Mouse (Mus musculus): ENCODE measurements around the gene Gm11555. TPM values are rescaled to one million over a fixed set of nuclear protein-coding genes. Genes with fewer than 3 reads are reported as not detected.
"Not testable (repeated sequence)": the region's sequence is repeated elsewhere in the genome, so short reads cannot be mapped to it uniquely, and the experiment has no call there.

The Gm11555 gene
- total RNA-seq (2021): not detected
- long read RNA-seq, experiment 1: 0 reads
- long read RNA-seq, experiment 2: 0 reads

GRCm38 (mm10) chr11:99650136-99650535 lies at the start of gene Gm11555:
Gm11555 (minus strand) TSS chr11:99650236.
- no peak for TF ChIP-seq CTCF (IDR thresholded peaks at IDR 0.05)
- Histone ChIP-seq H3K27ac (no peak within 1 kb of the TSS), H3K4me3 (no peak within 1 kb of the TSS)
- intact Hi-C loops (cut with DNase I): no loop called here
- DNase-seq (ENCODE audit: extremely low spot score in 1 of 2, low spot score in 2 of 2): no peak

- no peak for DNase-seq (ENCODE audit: extremely low spot score in 1 of 2, low spot score in 2 of 2)
- Histone ChIP-seq H3K27ac (no peak within 1 kb of the TSS), H3K4me3 (no peak within 1 kb of the TSS)
- intact Hi-C loops (cut with DNase I): no loop called here
- no peak for TF ChIP-seq CTCF (IDR thresholded peaks at IDR 0.05)
These were observed 40.4 kb upstream of the Gm11555 start, which contains the start of gene Gm14190 for GRCm38 (mm10) chr11:99690463-99690862. Gm14190 (minus strand) TSS chr11:99690740.

- DNase-seq (ENCODE audit: extremely low spot score in 1 of 2, low spot score in 2 of 2); H3K27ac ChIP-seq; intact Hi-C loops (cut with DNase I): not testable (repeated sequence)
These were observed 35.2 kb upstream of the Gm11555 start for GRCm38 (mm10) chr11:99685235-99685634.

DNA sequence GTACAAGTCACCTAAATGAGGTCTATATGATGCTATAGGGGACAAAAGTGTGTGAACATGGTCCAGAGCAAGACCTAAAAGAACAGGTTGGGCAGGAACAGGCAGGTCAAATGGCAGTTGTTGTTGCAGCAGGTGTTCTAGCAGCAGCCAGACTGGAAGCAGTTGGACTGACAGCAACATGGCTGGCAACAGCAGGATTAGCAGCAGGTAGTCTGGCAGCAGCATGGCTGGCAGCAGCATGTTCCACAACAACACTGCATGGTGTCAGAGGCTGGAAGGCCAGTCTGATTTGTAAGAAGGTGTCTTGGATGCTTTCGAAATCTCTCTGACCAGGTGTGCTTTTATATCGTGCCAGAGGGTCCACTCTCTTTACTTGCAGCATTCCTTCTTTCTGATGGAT lies 33.4 kb upstream of the Gm11555 start:
- H3K4me3 ChIP-seq: no peak overlapping the region
- no peak overlapping the region for H3K27ac ChIP-seq
- DNase-seq (ENCODE audit: extremely low spot score in 1 of 2, low spot score in 2 of 2): no peak
- TF ChIP-seq CTCF (IDR thresholded peaks at IDR 0.05): no peak
- intact Hi-C loops (cut with DNase I): no loop called here

More at GRCm38 (mm10) chr11:99685235-99685634, 35.2 kb upstream of the Gm11555 start:
- not testable (repeated sequence) for H3K4me3 ChIP-seq

DNA sequence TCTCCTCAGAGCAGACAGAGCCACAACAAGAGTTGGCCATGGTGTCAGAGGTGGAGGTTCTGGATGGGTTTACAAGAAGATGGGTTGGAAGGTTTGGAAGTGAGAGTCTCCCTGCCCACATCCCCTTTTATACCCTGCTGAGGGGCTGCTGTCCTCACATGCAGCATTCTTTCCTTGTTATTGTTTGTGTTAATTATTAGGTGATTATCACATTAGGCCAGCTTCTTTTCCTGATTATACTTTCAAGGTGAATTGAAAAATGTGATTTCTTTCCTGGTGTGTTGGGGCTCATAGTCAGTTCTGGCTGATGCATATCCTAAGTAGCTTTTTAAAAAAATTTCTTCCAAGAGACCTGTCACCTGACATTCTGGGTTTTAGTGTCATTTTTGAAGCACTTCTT lies 15.8 kb upstream of the Gm11555 start, which contains the start of gene Krtap4-6:
Gene Krtap4-6 (minus strand): TSS at position 101 of the 400 bp plus-strand sequence.
- no peak within 1 kb of the TSS for H3K4me3 ChIP-seq
- no peak within 1 kb of the TSS for H3K27ac ChIP-seq
- intact Hi-C loops (cut with DNase I): no loop called here
- no peak for DNase-seq (ENCODE audit: extremely low spot score in 1 of 2, low spot score in 2 of 2)
- no peak for TF ChIP-seq CTCF (IDR thresholded peaks at IDR 0.05)

GRCm38 (mm10) chr11:99662802-99663201 lies 12.8 kb upstream of the Gm11555 start:
- no peak for DNase-seq (ENCODE audit: extremely low spot score in 1 of 2, low spot score in 2 of 2)
- no peak overlapping the region for H3K27ac ChIP-seq
- intact Hi-C loops (cut with DNase I): no loop called here
- no peak overlapping the region for H3K4me3 ChIP-seq
- no peak for TF ChIP-seq CTCF (IDR thresholded peaks at IDR 0.05)

GRCm38 (mm10) chr11:99659256-99659655 lies 9.2 kb upstream of the Gm11555 start:
- intact Hi-C loops (cut with DNase I): no loop called here
- TF ChIP-seq CTCF (IDR thresholded peaks at IDR 0.05): no peak
- no peak for DNase-seq (ENCODE audit: extremely low spot score in 1 of 2, low spot score in 2 of 2)
- no peak overlapping the region for H3K27ac ChIP-seq
- H3K4me3 ChIP-seq: no peak overlapping the region

DNA sequence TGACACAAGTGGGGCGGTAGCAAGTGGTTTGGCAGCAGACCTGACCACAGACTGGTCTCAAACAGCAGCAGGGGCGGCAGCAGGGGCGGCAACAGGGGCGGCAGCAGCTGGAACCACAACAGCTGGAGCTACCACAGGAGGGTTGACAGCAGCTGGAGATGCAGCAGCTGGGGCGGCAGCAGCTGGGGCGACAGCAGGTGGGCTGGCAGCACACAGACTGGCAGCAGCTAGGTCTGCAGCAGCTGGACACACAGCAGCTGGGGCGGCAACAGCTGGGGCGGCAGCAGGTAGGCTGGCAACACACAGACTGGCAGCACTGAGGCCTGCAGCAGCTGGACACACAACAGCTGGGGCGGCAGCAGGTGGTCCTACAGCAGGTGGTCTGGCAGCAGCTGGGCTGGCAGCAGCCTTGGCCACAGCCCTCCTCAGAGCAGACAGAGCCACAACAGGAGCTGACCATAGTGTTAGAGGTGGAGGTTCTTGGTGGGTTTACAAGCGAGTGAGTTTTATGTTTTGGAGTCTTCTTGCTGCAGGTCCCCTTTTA lies 8.5 kb upstream of the Gm11555 start, which contains the start of gene Gm11563:
Gene Gm11563 (minus strand): TSS at position 494 of the 544 bp plus-strand sequence.
- H3K4me3 ChIP-seq; intact Hi-C loops (cut with DNase I); H3K27ac ChIP-seq; DNase-seq (ENCODE audit: extremely low spot score in 1 of 2, low spot score in 2 of 2): not testable (repeated sequence)

DNA sequence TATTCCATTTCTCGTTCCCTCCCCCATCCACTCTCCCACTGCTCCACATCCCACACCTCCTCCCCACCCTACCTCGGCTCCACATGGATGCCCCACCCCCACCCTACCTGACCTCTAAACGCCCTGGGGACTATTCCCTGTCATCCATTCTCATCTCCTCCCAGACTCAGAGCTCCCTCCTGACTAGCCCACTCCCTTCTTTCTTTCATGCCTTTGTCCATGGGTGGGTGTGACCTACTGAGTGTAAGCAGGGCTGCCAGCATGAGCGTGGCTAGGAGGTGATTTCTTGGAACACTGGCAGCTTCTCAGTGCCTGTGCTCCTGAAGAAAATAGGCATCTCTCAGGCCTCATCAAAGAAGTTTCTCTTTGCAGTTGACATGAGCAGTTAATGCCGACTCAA lies 7.0 kb upstream of the Gm11555 start:
- intact Hi-C loops (cut with DNase I): no loop called here
- DNase-seq (ENCODE audit: extremely low spot score in 1 of 2, low spot score in 2 of 2): no peak
- H3K4me3 ChIP-seq: no peak overlapping the region
- no peak for TF ChIP-seq CTCF (IDR thresholded peaks at IDR 0.05)
- no peak overlapping the region for H3K27ac ChIP-seq

DNA sequence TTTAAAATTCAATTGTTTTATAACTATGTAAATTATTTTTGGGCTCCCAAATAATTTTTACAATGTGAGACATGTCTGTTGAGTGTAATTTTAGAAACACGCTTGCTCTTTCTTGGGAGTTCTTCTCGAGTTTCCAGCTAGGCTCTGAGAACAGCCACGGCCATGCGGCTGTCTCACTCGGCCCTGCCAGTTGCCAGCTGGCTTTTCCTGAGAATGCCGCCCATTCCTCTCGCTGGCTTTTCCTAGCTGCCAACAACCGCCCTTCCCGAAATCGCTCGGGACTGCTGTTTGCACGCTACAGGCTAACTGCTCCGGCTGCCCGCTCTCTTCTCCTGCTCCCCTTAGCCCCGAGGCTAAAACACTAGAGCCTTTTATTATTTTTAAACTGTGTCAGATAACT lies 3.6 kb downstream of the Gm11555 start:
- peak in 1 of 2 experiments; percentile 21 for DNase-seq (ENCODE audit: extremely low spot score in 1 of 2, low spot score in 2 of 2)
- H3K27ac ChIP-seq: 0 out of 2 replicates have a peak overlapping the region, but pooled peaks have one; percentile 1
- intact Hi-C loops (cut with DNase I): loop anchor here (5.0 kb wide), 1 partner anchor 179 kb away; no protein-coding TSS in a partner anchor
- no peak overlapping the region for H3K4me3 ChIP-seq
- no peak for TF ChIP-seq CTCF (IDR thresholded peaks at IDR 0.05)

GRCm38 (mm10) chr11:99644351-99644750 lies 5.7 kb downstream of the Gm11555 start:
- no peak overlapping the region for H3K4me3 ChIP-seq
- H3K27ac ChIP-seq: no peak overlapping the region
- no peak for DNase-seq (ENCODE audit: extremely low spot score in 1 of 2, low spot score in 2 of 2)
- TF ChIP-seq CTCF (IDR thresholded peaks at IDR 0.05): no peak
- intact Hi-C loops (cut with DNase I): no loop called here

- intact Hi-C loops (cut with DNase I); H3K27ac ChIP-seq; H3K4me3 ChIP-seq; DNase-seq (ENCODE audit: extremely low spot score in 1 of 2, low spot score in 2 of 2): not testable (repeated sequence)
These were observed 6.3 kb downstream of the Gm11555 start, which contains the start of gene Krtap4-7 for GRCm38 (mm10) chr11:99643635-99644139. Krtap4-7 (minus strand) TSS chr11:99644089.

DNA sequence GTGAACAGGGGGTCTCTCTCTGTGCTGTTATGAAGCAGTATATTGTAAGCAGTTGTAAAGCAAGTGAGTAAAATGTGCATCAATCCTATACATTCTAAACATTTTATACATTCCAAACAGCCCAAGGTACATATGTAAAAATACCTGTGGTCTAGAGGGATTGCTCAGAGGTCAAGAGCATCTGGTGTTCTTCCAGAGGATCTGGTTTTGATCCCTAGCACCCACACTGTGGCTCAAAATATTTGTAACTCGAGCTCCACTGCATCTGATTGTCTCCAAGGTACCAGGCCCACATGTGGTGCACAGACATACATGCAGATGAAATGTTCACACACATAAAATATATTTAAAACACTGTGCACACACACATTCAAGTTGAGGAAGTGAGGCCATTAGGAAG lies 9.1 kb downstream of the Gm11555 start:
- TF ChIP-seq CTCF (IDR thresholded peaks at IDR 0.05): no peak
- intact Hi-C loops (cut with DNase I): no loop called here
- DNase-seq (ENCODE audit: extremely low spot score in 1 of 2, low spot score in 2 of 2): no peak
- Histone ChIP-seq H3K4me3 (no peak overlapping the region), H3K27ac (no peak overlapping the region)

Measured in left cerebral cortex, adult 2 months (tissue).